Mouse (Mus musculus): ENCODE data around the gene Spats2l. TPM values are rescaled to one million over a fixed set of nuclear protein-coding genes. Genes with fewer than 3 reads are reported as not detected.

Gene Spats2l
- 1 to 10 TPM in 1 of 26 experiments, under 1 TPM in 6, not detected in 19; 0.20 to 7.4 (median 0.68) TPM for total RNA-seq (2018; cell fraction: chromatin; rRNA removed)
- total RNA-seq (2018; cell fraction: cytosol; rRNA removed) = 1 to 10 TPM in 2 of 26 experiments, under 1 TPM in 11, not detected in 13; 0.38 to 1.7 (median 0.62) TPM
- total RNA-seq (2018; cell fraction: nucleus; rRNA removed) = 1 to 10 TPM in 10 of 26 experiments, under 1 TPM in 4, not detected in 12; 0.36 to 2.6 (median 1.3) TPM
- 0.11 TPM in 1 of 3 replicates, not detected in the others for polyA plus RNA-seq (2018)

DNA sequence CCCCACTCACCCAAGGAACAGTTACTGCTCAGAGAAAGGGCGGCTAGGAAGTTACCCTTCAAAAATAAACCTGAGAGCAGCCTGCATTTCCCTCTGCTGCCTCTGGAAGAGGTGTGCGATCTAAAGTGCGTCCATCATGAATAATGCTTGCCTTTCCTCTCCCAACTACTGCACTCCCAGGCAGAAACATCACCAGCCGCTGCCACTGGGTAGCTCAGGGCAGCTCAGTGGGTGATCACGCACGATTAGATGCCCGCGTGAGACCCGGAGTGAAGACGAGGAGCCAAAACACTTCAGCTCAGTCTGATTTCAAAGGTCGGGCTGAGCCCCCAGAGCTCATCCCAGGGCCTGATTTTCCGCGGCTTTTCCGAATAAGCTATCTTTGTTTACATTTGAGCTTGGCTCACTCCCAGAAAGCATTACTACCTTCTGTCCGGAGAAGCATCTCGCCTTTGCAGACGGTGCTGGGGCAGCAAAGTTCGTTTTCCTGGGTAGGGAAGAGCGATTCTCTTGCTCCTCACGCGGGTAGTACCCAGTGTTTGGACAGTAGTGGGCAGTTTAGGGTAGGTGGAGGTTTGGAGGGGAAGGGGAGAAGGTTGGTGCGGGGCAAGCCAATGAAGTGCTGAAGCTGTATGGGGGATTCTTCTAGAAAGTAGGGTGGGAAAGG lies at the start of gene Spats2l:
Gene Spats2l, plus strand, starts transcription at position 162 of the 667 bp plus-strand sequence.
- Histone ChIP-seq H3K4me3 (ENCODE audit: inconsistent target) (no peak within 1 kb of the TSS), H3K79me2 (ENCODE audit: inconsistent target) (no peaks in the 10 kb centered on the region), H3K27ac (no peak within 1 kb of the TSS), H3K36me3 (ENCODE audit: inconsistent target) (no peaks in the 10 kb centered on the region)
- WGBS (ENCODE audit: missing documents) = 5% methylated on average over 21 of the region's 22 CpGs

- Histone ChIP-seq H3K27ac (no peak overlapping the region), H3K79me2 (ENCODE audit: inconsistent target) (no peaks in the 10 kb centered on the region), H3K4me3 (ENCODE audit: inconsistent target) (no peak overlapping the region), H3K36me3 (ENCODE audit: inconsistent target) (no peaks in the 10 kb centered on the region)
- 89% methylated on average over 5 of the region's 5 CpGs for WGBS (ENCODE audit: missing documents)
Observed at GRCm38 (mm10) chr1:57725268-57725667, 48.7 kb upstream of the Spats2l start.

DNA sequence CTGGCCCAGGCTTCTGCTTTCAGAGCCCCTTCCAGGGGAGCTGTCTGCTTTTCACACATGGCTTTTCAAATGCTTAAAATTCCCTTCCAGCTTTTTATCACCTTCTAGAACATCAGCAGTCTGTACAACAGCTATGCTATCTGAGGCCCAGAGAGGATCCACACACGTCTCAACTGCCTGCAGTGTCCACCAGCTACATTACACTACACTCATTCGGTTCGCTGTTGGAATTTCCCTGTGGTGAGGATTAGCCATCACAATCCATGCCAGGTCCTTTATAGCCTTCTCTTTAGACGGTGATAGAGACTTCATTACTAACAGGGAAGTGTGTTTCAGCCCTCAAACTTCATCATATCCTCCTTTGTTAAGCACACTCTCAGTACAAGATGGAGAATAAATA lies 38.1 kb upstream of the Spats2l start:
- 82% methylated on average over 4 of the region's 4 CpGs for WGBS (ENCODE audit: missing documents)
- Histone ChIP-seq H3K4me3 (ENCODE audit: inconsistent target) (no peak overlapping the region), H3K36me3 (ENCODE audit: inconsistent target) (no peaks in the 10 kb centered on the region), H3K79me2 (ENCODE audit: inconsistent target) (no peaks in the 10 kb centered on the region), H3K27ac (no peak overlapping the region)

GRCm38 (mm10) chr1:57741740-57742139 lies 32.2 kb upstream of the Spats2l start:
- H3K36me3 ChIP-seq (ENCODE audit: inconsistent target) = no peaks in the 10 kb centered on the region
- H3K27ac ChIP-seq = no peak overlapping the region
- H3K4me3 ChIP-seq (ENCODE audit: inconsistent target) = no peak overlapping the region
- no peaks in the 10 kb centered on the region for H3K79me2 ChIP-seq (ENCODE audit: inconsistent target)
- WGBS (ENCODE audit: missing documents) = 93% methylated on average over 8 of the region's 8 CpGs

GRCm38 (mm10) chr1:57742266-57742665 lies 31.7 kb upstream of the Spats2l start:
- H3K4me3 ChIP-seq (ENCODE audit: inconsistent target) = no peak overlapping the region
- WGBS (ENCODE audit: missing documents) = 84% methylated on average over 2 of the region's 2 CpGs
- H3K79me2 ChIP-seq (ENCODE audit: inconsistent target) = no peaks in the 10 kb centered on the region
- no peaks in the 10 kb centered on the region for H3K36me3 ChIP-seq (ENCODE audit: inconsistent target)
- no peak overlapping the region for H3K27ac ChIP-seq

DNA sequence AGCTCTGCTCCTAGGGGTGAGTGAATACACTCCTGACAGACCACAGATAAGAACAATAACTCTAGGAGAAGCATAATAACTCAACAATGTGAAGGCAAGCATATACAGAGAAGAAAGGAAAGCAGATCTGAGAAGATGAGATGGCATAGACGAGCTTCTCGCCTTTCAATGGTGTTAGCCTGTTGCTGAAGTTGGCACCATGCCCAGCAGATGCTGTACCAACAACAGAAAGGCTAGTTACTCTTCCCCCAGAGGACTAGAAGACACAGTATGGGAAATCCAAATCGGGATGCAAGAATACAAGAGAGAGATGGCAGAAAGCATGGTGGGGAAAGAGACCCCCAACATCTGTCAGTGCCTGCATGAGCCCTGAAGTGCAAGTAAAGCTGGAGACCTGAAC lies 22.2 kb upstream of the Spats2l start:
- Histone ChIP-seq H3K27ac (no peak overlapping the region), H3K36me3 (ENCODE audit: inconsistent target) (no peaks in the 10 kb centered on the region), H3K4me3 (ENCODE audit: inconsistent target) (no peak overlapping the region), H3K79me2 (ENCODE audit: inconsistent target) (no peaks in the 10 kb centered on the region)
- 74% methylated on average over 3 of the region's 3 CpGs for whole genome bisulfite sequencing (ENCODE audit: missing documents)

DNA sequence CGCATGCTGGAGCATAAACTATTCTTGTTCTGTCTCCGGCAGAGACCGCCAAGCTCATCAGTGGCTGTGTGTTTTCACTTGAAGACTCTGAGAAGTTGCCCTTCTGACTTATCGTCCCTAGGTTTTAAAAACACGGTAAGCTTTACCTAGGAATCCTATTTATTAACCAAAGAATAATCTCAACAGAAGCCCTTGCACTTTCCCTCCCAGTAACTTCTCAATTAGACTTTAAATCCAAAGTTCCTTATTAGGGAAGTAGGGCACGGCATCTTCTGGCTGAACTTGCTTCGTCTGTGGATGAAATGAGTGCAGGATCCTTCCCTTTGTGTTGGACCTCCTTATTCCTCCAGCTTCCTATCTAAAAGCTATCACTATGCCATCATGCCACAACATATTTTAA lies 7.6 kb upstream of the Spats2l start:
- Histone ChIP-seq H3K27ac (no peak overlapping the region), H3K79me2 (ENCODE audit: inconsistent target) (no peaks in the 10 kb centered on the region), H3K36me3 (ENCODE audit: inconsistent target) (no peaks in the 10 kb centered on the region), H3K4me3 (ENCODE audit: inconsistent target) (no peak overlapping the region)
- 94% methylated on average over 7 of the region's 7 CpGs for WGBS (ENCODE audit: missing documents)

- Histone ChIP-seq H3K79me2 (ENCODE audit: inconsistent target) (no peaks in the 10 kb centered on the region), H3K4me3 (ENCODE audit: inconsistent target) (no peak overlapping the region), H3K27ac (no peak overlapping the region), H3K36me3 (ENCODE audit: inconsistent target) (no peaks in the 10 kb centered on the region)
- WGBS (ENCODE audit: missing documents) = 87% methylated on average over 5 of the region's 5 CpGs
Observed at GRCm38 (mm10) chr1:57773326-57773725, 636 bp upstream of the Spats2l start.

DNA sequence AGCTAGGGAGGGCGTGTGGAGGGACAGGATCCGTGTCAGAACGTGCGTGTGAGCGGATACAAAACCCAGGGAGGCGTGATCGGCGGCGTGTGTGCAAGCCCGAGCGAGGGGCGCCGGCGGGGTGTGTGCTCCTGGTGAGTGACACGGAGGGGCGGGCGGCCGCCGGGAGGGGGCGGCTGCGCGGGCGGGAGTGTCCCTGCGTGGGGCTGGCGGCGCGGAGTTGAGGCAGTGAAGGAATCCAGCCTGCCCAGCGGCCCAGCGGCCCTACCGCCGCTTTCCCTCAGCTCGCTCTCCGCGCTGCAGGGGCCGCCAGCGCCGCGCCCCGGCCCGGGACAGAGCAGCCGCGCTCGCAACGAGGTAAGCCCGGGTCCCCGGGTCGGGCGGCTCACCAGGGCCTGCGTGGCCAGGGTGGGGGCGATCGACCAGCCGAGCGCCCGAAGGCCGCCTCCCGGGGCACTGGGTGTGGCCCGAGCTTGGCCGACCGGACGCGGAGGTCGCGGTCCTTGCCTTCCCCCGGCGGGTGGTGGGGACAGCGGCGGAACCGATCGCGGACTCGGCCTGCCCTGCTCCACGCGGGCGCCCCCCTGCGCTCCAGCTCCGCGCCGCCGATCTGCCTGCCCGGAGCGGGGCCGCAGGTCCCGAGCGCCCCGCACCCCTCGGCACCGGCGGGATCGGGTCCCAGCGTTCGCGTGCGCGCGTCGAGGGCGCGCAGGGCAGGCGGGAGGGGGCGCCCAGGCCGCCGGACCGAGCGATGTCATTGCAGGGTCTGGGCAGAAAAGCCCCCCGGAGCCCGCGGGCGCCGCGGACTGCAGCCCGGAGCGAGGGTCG lies 920 bp downstream of the Spats2l start:
- H3K4me3 ChIP-seq (ENCODE audit: inconsistent target) = no peak overlapping the region
- no peaks in the 10 kb centered on the region for H3K36me3 ChIP-seq (ENCODE audit: inconsistent target)
- H3K79me2 ChIP-seq (ENCODE audit: inconsistent target) = no peaks in the 10 kb centered on the region
- no peak overlapping the region for H3K27ac ChIP-seq
- 1% methylated on average over 100 of the region's 113 CpGs for WGBS (ENCODE audit: missing documents)

DNA sequence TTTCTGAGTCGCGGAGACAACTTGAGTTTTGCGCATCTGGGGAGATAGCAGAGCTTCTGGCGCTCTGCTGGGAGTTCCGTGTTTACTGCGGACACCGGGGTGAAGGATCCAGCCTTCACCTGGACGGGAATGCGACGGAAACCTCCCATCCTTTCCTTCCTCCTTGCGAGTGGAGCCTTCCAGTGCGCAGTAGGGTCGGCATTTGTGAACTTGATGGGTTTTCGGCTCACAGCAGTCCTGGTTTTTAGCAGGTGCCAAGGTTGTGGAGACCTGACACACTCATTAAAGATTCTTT lies 1.5 kb downstream of the Spats2l start:
- Histone ChIP-seq H3K4me3 (ENCODE audit: inconsistent target) (no peak overlapping the region), H3K79me2 (ENCODE audit: inconsistent target) (no peaks in the 10 kb centered on the region), H3K36me3 (ENCODE audit: inconsistent target) (no peaks in the 10 kb centered on the region), H3K27ac (no peak overlapping the region)
- WGBS (ENCODE audit: missing documents) = 2% methylated on average over 14 of the region's 14 CpGs

- no peak overlapping the region for H3K27ac ChIP-seq
- H3K4me3 ChIP-seq (ENCODE audit: inconsistent target) = no peak overlapping the region
- no peaks in the 10 kb centered on the region for H3K36me3 ChIP-seq (ENCODE audit: inconsistent target)
- WGBS (ENCODE audit: missing documents) = 76% methylated on average over 5 of the region's 5 CpGs
- H3K79me2 ChIP-seq (ENCODE audit: inconsistent target) = no peaks in the 10 kb centered on the region
Observed at GRCm38 (mm10) chr1:57776671-57777281, 2.8 kb downstream of the Spats2l start.

DNA sequence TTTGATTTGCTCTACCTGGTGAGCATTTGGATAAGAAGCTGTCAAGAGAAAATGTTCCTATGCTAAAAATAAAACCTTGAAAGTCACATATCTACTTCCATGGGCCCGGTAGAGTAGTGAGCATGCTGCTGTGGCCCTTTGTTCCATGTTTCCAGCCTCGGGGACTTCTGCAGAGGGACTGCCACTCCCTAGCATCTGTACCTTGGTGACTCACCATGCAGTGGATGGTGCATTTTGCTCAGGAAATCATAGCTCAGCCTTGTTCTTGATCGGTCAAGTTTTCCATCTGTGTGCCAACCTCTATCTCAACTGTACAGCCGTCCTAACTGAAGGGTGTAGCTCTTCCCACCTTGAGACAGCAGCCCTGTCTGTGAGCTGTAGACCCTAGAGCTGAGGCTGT lies 10.3 kb downstream of the Spats2l start:
- H3K36me3 ChIP-seq (ENCODE audit: inconsistent target) = no peaks in the 10 kb centered on the region

DNA sequence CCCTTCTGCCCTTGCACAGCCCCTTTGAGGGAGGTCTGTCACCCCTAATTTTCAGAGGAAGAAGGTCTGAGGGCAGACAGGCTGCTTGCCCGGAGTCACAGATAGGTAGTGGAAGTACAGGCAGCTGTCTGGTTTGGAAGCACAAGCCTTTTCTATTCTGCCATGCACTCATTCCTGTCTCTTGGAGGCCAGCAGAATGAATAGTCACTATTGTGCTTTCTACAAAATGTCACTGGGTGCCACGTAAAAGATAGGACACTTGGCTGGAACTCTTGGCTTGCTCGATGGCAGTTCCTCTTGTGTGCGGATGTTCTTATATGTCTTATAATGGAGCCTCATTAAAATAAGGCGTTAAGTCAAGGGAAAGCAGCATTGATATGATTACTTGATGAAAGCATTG lies 15.9 kb downstream of the Spats2l start:
- Histone ChIP-seq H3K36me3 (ENCODE audit: inconsistent target) (no peaks in the 10 kb centered on the region), H3K79me2 (ENCODE audit: inconsistent target) (no peaks in the 10 kb centered on the region), H3K4me3 (ENCODE audit: inconsistent target) (no peak overlapping the region), H3K27ac (no peak overlapping the region)
- WGBS (ENCODE audit: missing documents) = 93% methylated on average over 5 of the region's 5 CpGs

More for the DNA sequence above, 10.3 kb downstream of the Spats2l start:
- WGBS (ENCODE audit: missing documents) = 76% methylated on average over 4 of the region's 4 CpGs
- no peaks in the 10 kb centered on the region for H3K79me2 ChIP-seq (ENCODE audit: inconsistent target)
- H3K27ac ChIP-seq = no peak overlapping the region
- H3K4me3 ChIP-seq (ENCODE audit: inconsistent target) = no peak overlapping the region

DNA sequence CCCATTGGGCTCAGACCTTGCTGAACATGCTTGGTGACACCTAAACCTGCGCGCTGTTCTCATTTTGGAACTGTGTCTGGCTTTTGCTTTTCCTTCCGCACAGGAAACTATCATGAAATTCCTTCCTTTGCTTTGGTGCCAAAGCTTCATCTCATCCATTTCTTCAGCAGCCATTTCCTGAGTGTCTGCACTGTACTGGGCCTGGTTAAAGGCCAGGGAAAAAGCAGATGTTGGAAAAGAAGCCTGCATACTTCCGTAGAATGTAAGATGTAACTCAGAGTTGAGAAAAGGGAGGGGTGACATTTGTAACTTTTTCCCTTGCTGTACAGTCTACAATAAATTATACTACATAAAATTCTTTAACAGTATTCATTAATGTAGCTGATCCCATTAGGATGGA lies 18.2 kb downstream of the Spats2l start:
- WGBS (ENCODE audit: missing documents) = 93% methylated on average over 4 of the region's 4 CpGs
- Histone ChIP-seq H3K79me2 (ENCODE audit: inconsistent target) (no peaks in the 10 kb centered on the region), H3K36me3 (ENCODE audit: inconsistent target) (no peaks in the 10 kb centered on the region), H3K4me3 (ENCODE audit: inconsistent target) (no peak overlapping the region), H3K27ac (no peak overlapping the region)

DNA sequence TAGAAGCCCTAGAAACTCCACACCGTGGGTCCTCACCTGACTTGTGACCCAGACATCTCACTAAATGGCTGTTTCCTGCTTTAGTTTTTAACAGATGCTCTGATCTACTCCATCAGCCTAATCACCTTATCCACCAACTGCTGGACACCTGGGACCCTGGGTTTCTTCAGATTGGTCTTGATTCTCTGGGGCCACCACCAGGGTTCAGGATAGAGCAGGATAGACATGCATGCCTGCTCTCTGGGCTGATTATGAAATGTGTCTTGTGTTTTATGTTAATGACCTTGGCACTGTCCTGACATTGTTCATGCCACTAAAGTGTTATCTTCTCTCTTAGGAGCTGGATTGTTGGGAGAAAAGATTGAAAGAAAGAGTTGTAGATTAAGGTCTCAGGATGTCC lies 21.9 kb downstream of the Spats2l start:
- no peaks in the 10 kb centered on the region for H3K79me2 ChIP-seq (ENCODE audit: inconsistent target)
- 80% methylated on average over 1 of the region's 1 CpGs for WGBS (ENCODE audit: missing documents)

More for the DNA sequence above, 21.9 kb downstream of the Spats2l start:
- no peak overlapping the region for H3K4me3 ChIP-seq (ENCODE audit: inconsistent target)
- H3K36me3 ChIP-seq (ENCODE audit: inconsistent target) = no peaks in the 10 kb centered on the region
- H3K27ac ChIP-seq = no peak overlapping the region
